Mouse (Mus musculus): ENCODE data around the gene Kif17.

DNA sequence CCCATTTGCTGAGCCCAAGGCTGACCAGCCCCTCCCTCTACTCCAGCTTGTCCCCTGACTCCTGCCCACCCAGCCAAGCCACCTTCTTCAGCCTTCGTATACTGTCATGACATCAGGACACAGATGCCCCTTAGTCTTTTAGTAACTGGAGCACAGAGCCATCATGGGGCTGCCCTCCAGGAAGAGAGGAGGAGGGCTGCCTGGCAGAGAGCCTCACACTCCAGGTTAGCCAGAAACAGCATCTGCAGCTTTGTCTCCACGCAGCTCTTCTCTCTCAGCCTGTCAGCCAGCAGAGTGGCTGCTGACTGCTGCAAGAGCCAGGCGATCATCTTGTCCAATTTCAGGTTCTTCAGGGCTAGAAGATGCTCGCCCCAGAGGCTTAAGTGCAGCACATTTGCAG is 63.6 kb downstream of the Kif17 start:
- no peak for TF ChIP-seq CTCF (conservative IDR thresholded peaks at IDR 0.05; ENCODE audit: insufficient read depth, insufficient read length, low read depth, low read length)
- no peak for TF ChIP-seq POLR2A (IDR thresholded peaks at IDR 0.05; ENCODE audit: low read depth, low read length)
